Mouse (Mus musculus) heart, adult 18-20 months (tissue): Measurements from ENCODE around the gene Olfr640. TPM values are rescaled to one million over a fixed set of nuclear protein-coding genes. Genes with fewer than 3 reads are reported as not detected.

Experiments used
- DNase-seq, 2 experiments: peaks; one replicate each; pipeline ENCODE4 v3.0.0; 2021 to 2022; ENCODE audit warnings: mixed read lengths in 1 of 2
- long read RNA-seq, 2 experiments: library from polyadenylated mRNA; stranded (forward); transcript quantifications; one replicate each; pipeline ENCODE4 v2.0.0; 2021
- total RNA-seq, 2 experiments: library from RNA; stranded (reverse); gene quantifications; 2 replicates each; pipeline ENCODE4 v1.2.3; 2021

The Olfr640 gene
- not detected for total RNA-seq
- long read RNA-seq, experiment 1 = 0 reads
- long read RNA-seq, experiment 2 = 0 reads

DNA sequence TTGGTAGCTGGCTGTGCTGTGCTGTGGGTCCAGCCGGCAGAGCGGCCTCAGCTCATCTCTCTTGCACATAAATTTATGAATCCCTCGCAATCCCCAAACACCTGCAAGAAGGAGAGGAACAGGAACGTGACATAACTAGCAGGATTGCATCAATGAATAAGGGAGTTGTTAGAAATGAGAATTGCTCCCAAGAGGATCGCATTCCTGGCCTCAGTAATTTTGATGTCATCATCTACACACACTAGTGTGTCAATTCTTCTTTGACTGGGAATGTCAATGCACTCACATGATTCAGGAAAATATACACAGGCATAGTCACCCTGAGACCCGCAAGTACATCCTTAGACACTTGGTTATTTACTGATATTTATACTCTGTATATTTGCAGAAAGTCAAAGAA lies at the start of gene Olfr640:
Gene Olfr640, minus strand, starts transcription at position 101 of the 400 bp plus-strand sequence.
- DNase-seq = no peak

DNA sequence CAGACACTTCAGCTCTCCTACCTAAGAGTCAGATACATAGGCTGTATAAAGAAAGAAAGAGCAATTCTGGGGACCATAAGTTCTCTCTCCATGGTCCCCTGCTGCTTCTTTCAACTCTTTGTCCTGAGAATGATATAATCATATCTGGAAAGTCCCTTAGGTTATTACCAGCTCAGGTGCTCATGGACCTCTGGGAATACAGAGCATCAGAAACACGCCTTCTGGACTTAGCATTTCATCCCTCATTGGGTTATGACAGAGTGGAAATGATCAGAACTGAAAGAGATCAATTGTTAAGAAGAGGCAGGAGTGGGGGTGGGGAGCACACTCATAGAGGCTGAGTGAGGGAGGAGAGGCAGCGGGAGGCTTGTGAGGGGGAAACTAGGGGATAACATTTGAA lies 46.4 kb upstream of the Olfr640 start, which contains the start of gene Olfr644:
Gene Olfr644, minus strand, starts transcription at position 101 of the 400 bp plus-strand sequence.
- no peak for DNase-seq

DNA sequence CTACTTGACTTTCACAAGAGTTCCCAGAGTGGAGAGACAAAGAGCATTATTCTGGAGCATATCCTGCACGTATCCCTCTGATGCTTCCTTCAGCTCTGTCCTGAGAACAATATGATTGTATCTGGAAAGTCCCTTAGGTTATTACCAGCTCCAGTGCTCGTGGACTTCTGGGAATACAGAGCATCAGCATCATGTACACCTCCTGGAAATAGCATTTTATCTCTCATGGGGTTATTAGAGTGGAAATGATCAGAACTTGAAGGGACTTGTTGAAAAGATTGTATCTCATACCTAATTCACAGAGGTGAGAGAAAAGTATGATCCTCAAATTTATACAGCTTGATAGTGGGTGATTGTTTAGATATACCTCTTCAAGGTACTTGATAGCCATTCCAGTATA lies 36.0 kb upstream of the Olfr640 start, which contains the start of gene 4930516K23Rik:
Gene 4930516K23Rik, minus strand, starts transcription at position 101 of the 400 bp plus-strand sequence.
- no peak for DNase-seq

DNA sequence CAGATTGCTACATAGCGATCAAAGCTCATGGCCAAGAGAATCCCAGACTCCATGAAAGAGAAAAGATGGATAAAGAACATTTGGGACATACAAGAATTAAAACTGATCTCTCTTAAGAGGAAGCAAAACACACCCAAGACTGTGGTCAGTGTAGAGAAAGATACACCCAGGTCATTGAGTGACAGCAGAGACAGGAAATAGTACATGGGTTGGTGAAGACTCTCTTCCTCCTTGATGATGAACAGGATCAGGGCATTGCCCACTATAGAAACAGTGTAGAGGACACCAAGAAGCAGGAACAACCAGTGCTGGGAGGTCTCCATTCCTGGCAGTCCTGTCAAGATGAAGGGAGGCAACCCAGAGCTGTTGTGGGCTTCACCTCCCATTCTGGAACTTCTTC lies 33.8 kb upstream of the Olfr640 start:
- DNase-seq = no peak

DNA sequence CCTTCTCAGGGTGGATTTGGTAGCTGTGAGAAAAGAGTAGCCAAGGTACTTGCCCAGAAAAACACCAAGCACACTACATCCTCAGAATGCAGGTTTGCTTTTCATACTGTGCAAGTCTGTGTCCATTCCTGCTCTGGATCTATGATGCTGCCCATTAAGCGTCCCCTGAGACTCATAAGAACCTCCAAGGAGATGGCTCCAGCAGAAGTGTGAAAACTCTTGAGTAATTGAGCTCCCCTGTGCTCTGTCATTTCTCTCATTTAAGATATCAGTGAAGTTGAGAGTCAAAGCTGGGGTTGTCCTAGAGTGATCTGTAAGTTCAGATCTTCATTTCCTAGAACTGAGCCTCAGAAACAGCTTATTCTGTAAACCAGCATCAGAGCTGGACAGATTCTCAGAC lies 27.2 kb upstream of the Olfr640 start, which contains the start of gene Olfr642:
Gene Olfr642, minus strand, starts transcription at position 101 of the 400 bp plus-strand sequence.
- DNase-seq = no peak

DNA sequence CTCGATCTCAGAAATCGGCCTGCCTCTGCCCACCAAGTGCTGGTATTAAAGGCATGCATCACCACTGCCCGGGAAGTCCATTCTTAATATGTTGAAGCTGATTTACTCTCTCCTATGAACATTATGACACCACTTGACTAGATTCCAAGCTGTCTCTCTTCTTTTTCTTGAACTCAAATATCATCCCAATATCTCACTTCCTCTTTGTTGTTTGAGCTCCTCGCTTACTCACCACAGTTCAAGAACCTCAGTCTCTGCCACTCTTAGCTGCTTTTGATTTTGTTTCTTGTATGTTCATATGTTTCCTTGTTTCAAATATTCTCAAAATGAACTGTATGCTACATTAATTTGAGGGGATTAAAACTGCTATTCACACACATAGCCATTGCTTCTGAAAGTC lies 25.4 kb upstream of the Olfr640 start:
- no peak for DNase-seq

DNA sequence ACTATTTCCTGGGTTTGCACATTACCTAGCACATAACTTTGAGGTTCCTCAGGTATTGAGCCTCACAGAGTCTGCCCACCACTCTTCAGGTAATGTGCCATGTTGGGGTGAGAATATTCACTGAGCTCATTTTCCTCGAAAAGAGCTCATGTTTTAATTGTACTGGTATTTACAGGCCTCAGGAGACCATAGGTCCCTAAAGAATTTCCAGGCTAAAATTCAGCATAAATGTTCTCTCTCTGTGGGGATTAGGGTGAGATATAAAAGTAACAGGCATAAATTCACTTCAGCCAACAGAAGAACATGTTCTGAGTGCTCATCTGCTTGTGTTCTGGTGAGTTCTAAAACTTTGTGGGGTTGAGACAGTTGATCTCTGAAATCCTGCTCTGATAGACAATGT lies 9.8 kb upstream of the Olfr640 start, which contains the start of gene Olfr641:
Gene Olfr641, plus strand, starts transcription at position 301 of the 400 bp plus-strand sequence.
- no peak for DNase-seq

DNA sequence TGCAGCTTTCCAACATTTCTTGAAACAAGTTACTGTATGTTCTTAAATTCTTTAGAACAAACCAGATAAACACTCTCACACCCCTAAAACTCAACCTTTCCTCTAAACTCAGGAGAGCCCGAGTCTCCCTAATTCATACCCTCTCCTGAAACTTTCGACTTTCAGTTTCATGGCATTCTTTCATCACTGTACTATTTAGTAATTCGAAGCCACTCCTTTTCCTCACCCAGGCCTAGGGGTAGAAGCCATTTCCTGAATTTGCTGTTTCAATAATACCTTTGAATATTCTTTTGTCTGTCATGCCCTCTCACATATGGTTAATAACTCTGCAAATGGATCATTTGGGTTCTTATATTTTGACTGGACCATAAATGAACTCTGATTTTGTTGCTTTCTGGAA lies 1.6 kb upstream of the Olfr640 start:
- DNase-seq = no peak

DNA sequence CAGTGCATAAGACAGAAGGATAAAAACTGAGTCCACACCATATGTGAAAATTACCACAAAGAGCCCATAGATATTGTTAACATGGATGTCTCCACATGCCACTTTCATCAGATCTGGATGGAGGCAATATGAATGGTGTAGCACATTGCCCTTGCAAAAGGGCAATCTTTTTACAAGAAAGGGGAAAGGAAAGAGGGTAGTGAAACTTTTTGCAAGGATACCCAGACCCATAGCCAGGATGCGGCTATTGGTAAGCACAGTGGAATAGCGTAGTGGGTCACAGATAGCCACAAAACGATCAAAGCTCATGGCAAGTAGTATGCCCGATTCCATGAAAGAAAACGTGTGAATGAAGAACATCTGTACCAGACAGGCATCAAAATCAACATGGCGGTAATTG lies 3.7 kb downstream of the Olfr640 start:
- DNase-seq = no peak

DNA sequence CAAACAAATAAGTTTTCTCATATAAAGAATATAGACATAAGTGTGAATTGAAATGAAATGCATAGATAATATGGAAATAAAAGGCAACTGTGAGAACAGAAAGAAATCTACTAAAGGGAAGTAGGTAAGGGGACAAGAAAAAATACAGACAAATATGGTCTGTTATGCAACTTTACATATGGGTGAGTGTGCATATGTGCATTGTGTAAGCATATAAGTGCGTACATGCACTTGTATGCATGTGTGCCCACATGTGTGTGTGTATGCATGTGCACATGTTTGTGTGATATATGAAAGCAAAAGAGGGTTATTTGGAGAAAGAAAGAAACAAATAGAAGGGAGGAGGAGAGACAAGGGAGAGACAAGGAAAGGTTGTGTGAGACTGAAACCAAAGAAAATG lies 6.4 kb downstream of the Olfr640 start:
- no peak for DNase-seq

DNA sequence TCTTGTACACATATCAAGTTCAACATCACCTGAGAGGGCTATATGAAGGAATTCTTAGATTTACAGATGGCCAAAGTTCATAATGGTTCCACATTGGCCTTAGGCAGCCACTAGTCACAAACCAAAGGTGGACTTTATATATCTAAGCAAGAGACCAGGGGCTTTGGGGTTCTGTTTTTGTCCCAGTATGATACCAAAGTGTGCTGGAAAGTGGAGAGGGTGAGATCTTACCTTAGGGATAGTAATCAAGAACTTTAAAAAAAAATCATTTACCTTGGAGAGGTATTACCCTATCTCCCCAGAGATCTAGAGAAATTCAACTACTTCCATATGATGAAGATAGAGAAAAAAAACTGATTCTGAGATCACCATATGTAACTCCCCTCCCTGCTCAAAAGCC lies 8.2 kb downstream of the Olfr640 start, which contains the start of gene Olfr639:
Gene Olfr639, minus strand, starts transcription at position 101 of the 400 bp plus-strand sequence.
- no peak for DNase-seq

DNA sequence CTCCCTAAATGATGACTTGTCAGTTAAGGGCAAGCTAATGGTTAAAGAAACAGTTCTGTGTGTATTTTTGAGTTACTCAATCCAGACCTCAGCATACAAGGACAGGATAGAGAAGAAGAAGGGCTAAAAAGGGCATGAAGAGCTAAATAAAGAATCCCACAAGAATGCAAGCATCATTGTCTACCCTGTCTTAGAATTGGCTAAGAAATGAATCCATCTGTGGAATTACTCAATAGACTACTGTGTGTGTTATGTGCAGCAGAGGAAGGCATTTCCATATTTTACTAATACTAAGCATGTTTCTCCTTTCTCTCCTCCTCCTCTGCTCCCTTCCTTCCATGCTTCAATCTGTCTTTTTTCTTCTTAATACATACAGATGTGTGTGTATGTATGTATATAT lies 26.2 kb downstream of the Olfr640 start:
- DNase-seq = no peak

DNA sequence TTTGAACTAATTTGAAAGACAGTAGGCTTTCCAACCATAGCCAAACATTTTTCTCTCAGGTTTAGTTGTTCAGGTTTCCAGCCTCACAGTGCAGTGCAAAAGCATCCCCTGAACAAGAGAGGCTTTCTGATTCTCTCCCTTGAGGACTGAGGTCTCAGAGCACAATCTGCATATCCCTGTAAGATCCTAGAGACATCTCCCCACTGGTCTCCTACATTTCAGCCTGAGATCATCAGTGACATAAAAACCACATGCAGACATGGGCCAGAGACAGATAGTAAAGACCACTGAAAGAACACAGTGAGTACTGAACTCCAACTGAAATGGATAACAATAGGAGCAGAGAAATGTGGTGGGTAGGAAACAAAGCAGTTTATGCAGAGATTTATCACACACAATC lies 26.9 kb downstream of the Olfr640 start, which contains the start of gene Olfr638:
Gene Olfr638, plus strand, starts transcription at position 301 of the 400 bp plus-strand sequence.
- DNase-seq = no peak

DNA sequence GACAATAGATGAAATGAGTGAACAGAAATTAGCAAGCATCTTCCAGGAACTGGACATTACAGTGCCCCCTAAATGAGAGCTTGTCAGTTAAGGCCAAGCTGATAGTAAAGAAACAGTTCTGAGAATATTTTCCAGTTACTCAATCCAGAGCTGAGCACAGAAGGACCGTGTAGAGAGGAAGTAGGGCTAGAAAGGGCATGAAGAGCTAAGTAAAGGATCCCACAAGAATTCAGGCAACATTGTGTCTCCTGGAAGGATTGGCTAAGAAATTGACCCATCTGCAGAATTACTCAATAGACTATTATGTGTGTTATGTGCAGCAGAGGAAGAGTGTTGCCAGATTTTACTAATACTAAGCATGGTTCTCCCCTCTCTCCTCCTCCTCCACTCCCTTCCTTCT lies 53.6 kb downstream of the Olfr640 start:
- no peak for DNase-seq

DNA sequence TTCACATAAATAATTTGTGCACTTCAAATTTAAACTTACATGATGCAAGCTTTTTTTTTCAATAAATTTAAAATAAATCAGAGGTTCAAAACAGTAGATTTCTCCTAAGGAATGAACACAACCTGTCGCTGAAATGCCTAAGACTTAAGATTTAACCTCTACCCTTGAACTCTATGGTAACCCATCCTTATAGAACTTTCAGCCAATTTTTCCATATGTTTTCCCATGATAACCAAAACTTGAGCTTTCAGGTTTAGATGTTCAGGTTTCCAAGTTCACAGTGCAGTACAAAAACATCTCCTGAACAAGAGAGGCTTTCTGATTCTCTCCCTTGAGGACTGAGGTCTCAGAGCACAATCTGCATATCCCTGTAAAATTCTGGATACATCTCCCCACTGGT lies 54.5 kb downstream of the Olfr640 start, which contains the start of gene Olfr635:
Gene Olfr635, plus strand, starts transcription at position 301 of the 400 bp plus-strand sequence.
- DNase-seq = no peak

Other genes starting within 250 kb of the Olfr640 start
- gene Olfr68, start 245.9 kb downstream of the Olfr640 start, total RNA-seq = not detected
- gene Olfr67, start 233.8 kb downstream of the Olfr640 start, total RNA-seq = not detected
- gene Hbb-bt, start 211.6 kb downstream of the Olfr640 start, total RNA-seq = 1,000 to 10,000 TPM; 1,004 to 1,120 TPM
- gene Hbb-bs, start 197.5 kb downstream of the Olfr640 start, total RNA-seq = over 10,000 TPM; 10,167 to 10,648 TPM
- not detected for gene Hbb-bh2, start 185.1 kb downstream of the Olfr640 start, total RNA-seq
- not detected for gene Hbb-bh1, start 182.4 kb downstream of the Olfr640 start, total RNA-seq
- not detected for gene Hbb-y, start 172.4 kb downstream of the Olfr640 start, total RNA-seq
- gene Olfr66, start 139.3 kb downstream of the Olfr640 start, total RNA-seq = not detected
- gene Olfr64, start 131.1 kb downstream of the Olfr640 start, total RNA-seq = not detected
- not detected for gene Olfr65, start 122.1 kb downstream of the Olfr640 start, total RNA-seq
- not detected for gene Olfr631, start 96.7 kb downstream of the Olfr640 start, total RNA-seq
- gene Olfr632, start 91.2 kb downstream of the Olfr640 start, total RNA-seq = not detected
- gene Olfr633, start 81.1 kb downstream of the Olfr640 start, total RNA-seq = not detected
- not detected for gene Olfr635, start 54.4 kb downstream of the Olfr640 start, total RNA-seq
- not detected for gene Olfr638, start 26.8 kb downstream of the Olfr640 start, total RNA-seq
- gene Olfr639, start 8.3 kb downstream of the Olfr640 start, total RNA-seq = under 1 TPM; 0.05 TPM
- gene Olfr641, start 9.9 kb upstream of the Olfr640 start, total RNA-seq = not detected
- not detected for gene Olfr642, start 27.1 kb upstream of the Olfr640 start, total RNA-seq
- gene 4930516K23Rik, start 35.9 kb upstream of the Olfr640 start, total RNA-seq = not detected
- not detected for gene Olfr644, start 46.3 kb upstream of the Olfr640 start, total RNA-seq
- not detected for gene Olfr645, start 59.9 kb upstream of the Olfr640 start, total RNA-seq
- not detected for gene Olfr646, start 79.3 kb upstream of the Olfr640 start, total RNA-seq
- gene Ubqln5, start 104.3 kb upstream of the Olfr640 start, total RNA-seq = not detected
- not detected for gene Olfr643, start 111.8 kb upstream of the Olfr640 start, total RNA-seq
- not detected for gene Ubqln3, start 117.7 kb upstream of the Olfr640 start, total RNA-seq
- gene Ubqlnl, start 125.0 kb upstream of the Olfr640 start, total RNA-seq = not detected
- not detected for gene Olfm5, start 139.3 kb upstream of the Olfr640 start, total RNA-seq
- gene Olfr648, start 157.8 kb upstream of the Olfr640 start, total RNA-seq = not detected
- not detected for gene Olfr649, start 170.4 kb upstream of the Olfr640 start, total RNA-seq
- gene Trim6, start 193.2 kb upstream of the Olfr640 start, total RNA-seq = under 1 TPM; 0.30 to 0.67 TPM
- 1 to 10 TPM; 3.9 to 4.7 TPM for gene Trim34a, start 218.9 kb upstream of the Olfr640 start, total RNA-seq